Mouse (Mus musculus): Measurements from ENCODE around the gene Ncam2. TPM values are rescaled to one million over a fixed set of nuclear protein-coding genes. Genes with fewer than 3 reads are reported as not detected.
A peak's percentile ranks its signal among the peaks of the same experiment; 100 is the strongest.

The Ncam2 gene
- total RNA-seq (2021), result 10 to 100 TPM in 1 of 2 experiments, 1 to 10 TPM in 1; 7.4 to 12.7 TPM
- long read RNA-seq, experiment 1, result 0 reads
- long read RNA-seq, experiment 2, partial matches to known transcripts, result 2 of 4 reads
- long read RNA-seq, experiment 2, other reads (novel, unspliced or antisense), result 2 of 4 reads

- peak; percentile 13 to 28 for DNase-seq (ENCODE audit: low spot score in 2 of 2)
Observed at GRCm38 (mm10) chr16:81200201-81201071, at the start of gene Ncam2. TSS of gene Ncam2 (plus strand) at chr16:81200697.

DNA sequence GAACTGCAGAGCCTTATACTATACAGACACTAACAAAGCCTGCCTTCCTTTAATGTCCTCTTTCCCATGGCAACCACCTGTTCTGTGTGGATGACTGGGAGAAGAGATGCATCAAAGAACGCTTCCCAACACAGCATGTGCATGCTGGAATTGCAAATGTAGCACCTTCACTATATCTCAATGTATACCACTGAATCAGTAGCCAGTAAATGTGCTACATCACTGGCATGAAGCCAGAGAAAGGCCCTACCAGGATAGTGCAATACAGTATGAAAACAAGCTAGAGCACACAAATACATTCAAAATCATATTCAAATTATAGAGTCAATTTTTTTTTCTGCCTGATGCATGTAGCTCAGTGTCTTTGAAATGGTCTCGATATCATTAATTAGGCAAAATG, 29.7 kb upstream of the Ncam2 start:
- DNase-seq (ENCODE audit: low spot score in 2 of 2), result no peak

DNA sequence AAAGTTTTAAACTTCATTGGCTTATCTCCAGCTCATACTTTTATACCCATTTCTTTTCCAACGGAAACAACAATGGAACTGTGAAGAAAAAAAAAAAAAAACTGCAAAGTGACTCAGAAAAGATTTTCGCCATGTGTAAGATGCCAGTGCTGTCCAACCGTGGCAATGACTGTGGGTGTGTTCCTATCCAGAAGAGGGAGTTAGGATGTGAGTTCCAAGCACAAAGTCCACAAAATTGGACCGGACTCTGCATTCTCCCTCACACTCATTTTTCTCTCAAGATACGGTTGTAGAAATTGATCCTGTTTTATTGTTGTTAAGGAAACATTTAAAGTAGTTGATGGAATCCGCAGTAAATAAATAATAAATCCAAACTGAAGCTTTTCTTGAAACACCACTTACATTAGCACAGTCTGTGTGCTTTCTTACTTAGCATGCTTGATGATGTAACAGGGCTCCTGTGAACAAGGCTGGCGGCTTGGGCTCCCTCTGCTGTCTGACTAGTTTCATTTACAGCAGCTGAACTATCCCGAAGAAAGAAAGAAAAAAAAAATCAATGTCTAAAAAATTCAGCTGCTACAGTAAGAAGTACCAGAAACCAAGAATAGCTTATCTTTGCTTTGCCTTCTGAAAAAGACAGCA, 25.1 kb upstream of the Ncam2 start:
- DNase-seq (ENCODE audit: low spot score in 2 of 2), result no peak

GRCm38 (mm10) chr16:81179801-81180200, 20.7 kb upstream of the Ncam2 start:
- no peak for DNase-seq (ENCODE audit: low spot score in 2 of 2)

DNA sequence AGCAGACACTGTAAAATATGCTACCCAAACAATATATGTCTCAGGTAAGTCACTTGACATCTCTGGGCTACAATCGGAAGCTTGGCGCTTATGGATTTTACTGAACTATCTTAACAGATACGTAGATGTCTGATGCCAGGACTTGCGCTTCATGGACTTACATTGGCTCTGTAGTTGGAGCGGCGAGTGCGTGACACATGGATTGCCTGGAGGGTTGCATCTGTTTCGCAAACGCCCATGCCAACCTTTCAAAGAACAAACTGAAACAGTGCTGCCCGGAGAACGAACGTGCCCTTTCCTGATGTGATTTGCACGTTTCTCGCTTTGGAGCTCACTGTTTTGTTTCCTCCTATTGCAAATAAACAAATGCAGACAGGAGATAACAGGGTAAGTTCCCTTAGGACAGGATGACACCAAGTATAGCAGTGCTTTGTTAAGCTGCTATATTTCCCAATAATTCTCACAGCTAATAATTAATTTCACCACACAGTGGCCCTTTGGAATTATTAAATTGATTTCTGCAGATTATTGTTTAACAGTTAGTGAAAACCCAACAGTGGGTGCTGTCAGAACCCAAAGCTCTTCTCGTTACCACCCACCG, 12.8 kb upstream of the Ncam2 start:
- DNase-seq (ENCODE audit: low spot score in 2 of 2), result no peak

- DNase-seq (ENCODE audit: low spot score in 2 of 2), result no peak
Observed at GRCm38 (mm10) chr16:81191621-81192020, 8.9 kb upstream of the Ncam2 start.

DNA sequence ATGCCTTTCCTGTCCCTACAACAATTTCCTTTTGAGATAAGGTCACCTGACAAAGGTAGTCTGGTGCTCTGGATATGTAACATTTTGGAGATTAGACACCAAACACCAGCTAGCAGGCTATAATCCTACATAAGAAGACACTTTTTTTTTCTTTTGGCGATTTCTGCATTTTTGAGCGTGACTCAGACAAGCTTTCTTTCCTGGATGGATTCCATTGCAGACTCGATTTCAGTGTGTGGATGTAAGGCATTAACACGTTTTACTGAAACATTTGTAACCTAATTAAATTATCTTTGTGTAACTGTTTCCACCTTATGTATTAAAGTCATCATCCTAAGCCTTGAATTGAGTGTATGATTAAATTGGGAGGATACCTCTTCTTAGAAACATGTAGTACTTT, 7.9 kb upstream of the Ncam2 start:
- DNase-seq (ENCODE audit: low spot score in 2 of 2), result no peak

DNA sequence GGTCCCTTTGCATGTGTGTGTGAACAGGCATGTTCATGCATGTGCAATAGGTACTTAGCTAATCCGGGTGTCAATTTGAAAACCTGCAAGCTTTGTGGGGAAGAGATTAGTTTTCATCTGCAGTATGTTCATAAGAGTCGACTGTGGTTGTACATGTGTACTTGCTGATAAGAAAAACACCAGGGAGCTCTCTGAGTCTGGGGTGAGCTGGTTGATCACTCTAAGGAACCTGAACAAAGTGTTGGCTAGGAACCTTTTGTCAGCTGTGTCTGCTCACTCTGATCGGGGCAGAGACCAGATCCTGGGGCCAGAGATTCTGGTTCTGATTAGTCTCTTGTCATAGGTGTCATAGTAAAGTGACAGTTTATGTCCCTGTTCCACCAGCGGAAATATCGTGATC, 1.0 kb upstream of the Ncam2 start:
- no peak for DNase-seq (ENCODE audit: low spot score in 2 of 2)

DNA sequence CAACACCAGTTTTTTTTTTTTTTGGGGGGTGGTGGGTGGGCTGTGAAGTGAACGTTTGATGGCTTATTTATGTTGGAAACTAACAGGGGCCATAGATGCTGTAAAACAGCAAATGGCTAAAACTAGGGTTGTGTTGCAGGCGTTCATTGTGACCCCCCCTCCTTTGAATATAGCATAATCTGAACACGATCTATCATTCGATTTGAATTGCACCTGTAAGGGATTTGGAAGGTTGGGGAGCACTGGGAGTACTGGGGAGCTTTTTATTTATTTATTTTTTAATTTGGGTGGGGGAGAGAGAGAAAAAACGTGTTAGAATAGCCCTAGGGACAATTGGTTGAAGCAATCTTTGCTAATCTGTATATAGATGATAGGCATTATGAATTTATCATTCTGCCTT, 974 bp downstream of the Ncam2 start:
- DNase-seq (ENCODE audit: low spot score in 2 of 2), result no peak

- no peak for DNase-seq (ENCODE audit: low spot score in 2 of 2)
Observed at GRCm38 (mm10) chr16:81201992-81202391, 1.5 kb downstream of the Ncam2 start.

- no peak for DNase-seq (ENCODE audit: low spot score in 2 of 2)
Observed at GRCm38 (mm10) chr16:81202721-81203161, 2.2 kb downstream of the Ncam2 start.

DNA sequence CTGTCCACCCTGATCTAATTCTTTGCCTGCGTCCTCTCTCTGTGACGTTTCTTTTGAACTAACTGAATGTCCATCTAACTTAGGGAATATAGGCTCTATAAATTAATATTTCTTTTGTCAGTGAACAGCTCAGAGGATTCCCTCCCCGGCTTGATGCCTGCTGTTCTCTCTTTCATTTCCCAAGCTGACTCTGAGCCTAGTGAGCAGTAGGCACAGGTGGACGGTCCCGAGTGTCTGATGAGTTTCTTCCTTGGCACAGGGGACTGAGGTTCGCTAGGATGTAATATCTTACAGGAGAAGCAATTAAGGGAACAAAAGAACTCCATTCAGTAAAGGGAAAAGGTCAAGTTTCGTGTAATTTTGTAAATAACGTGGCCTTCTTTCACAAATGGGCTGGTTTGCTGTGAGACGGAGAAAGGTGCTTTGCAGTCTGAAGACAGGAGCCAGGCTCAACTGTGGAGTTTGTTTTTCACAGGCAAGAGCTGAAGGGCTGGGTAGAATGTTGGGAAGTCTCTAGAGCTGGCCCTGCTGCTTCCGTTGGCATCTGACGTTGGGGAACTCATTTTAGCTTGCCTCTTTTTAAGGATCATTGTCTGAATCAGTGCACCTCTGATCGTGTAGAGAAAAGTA, 4.0 kb downstream of the Ncam2 start:
- DNase-seq (ENCODE audit: low spot score in 2 of 2), result no peak

GRCm38 (mm10) chr16:81221176-81221575, 20.7 kb downstream of the Ncam2 start:
- DNase-seq (ENCODE audit: low spot score in 2 of 2), result no peak

DNA sequence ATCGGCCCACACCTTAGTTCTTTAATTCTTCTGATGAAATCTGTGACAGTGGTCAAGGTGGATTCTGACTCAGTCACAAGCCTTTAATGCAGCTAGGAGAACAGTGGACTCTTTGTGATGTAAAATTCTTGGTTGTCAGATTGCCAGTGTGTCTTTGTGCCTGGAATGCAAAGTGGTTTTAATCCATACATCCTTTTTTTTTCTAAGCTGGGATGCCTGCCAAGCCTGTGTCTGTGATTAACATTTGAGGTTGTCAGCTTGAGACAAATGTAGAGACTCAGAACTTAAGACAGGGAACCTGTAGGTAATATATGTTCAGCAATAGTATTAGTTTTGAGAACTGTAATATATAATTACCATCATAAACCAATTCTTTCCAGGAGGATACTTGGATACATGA, 23.3 kb downstream of the Ncam2 start:
- DNase-seq (ENCODE audit: low spot score in 2 of 2), result no peak

DNA sequence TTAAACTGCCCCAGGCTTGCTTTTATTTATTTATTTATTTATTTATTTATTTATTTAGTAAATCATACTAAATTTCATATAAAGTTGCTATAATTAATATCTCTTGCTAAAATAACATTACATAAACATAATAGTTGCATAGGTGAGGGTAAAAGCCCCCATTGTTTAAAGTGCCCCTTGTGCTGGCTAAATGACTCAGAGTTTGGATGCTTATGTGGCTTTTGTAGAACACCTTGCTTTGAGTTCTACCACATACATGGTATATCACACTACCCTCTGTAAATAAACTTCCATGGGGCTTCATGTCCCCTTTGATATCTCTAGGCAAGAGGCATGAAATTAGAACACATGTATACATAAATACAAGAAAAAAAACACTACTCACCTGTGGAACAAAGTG, 23.8 kb downstream of the Ncam2 start:
- no peak for DNase-seq (ENCODE audit: low spot score in 2 of 2)

DNA sequence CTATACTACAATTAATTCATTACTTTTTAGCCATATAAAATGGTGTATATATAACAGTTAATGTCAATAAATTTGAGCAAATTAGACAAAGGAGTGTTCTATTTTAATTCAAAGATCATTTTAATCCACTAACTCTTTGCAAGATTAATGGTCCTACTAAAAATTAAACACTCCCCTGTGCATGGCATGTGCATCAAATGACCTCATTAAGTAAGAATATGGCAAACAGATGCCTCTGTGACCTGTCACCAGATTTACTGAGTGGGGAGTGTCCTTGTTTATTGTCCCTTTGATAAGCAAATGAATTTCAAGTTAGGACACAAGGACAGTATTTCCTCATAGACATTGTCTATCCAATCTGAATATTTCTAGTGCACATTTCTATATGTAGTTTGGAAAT, 54.4 kb downstream of the Ncam2 start:
- DNase-seq (ENCODE audit: low spot score in 2 of 2), result no peak

- DNase-seq (ENCODE audit: low spot score in 2 of 2), result no peak
Observed at GRCm38 (mm10) chr16:81260429-81260828, 59.9 kb downstream of the Ncam2 start.

DNA sequence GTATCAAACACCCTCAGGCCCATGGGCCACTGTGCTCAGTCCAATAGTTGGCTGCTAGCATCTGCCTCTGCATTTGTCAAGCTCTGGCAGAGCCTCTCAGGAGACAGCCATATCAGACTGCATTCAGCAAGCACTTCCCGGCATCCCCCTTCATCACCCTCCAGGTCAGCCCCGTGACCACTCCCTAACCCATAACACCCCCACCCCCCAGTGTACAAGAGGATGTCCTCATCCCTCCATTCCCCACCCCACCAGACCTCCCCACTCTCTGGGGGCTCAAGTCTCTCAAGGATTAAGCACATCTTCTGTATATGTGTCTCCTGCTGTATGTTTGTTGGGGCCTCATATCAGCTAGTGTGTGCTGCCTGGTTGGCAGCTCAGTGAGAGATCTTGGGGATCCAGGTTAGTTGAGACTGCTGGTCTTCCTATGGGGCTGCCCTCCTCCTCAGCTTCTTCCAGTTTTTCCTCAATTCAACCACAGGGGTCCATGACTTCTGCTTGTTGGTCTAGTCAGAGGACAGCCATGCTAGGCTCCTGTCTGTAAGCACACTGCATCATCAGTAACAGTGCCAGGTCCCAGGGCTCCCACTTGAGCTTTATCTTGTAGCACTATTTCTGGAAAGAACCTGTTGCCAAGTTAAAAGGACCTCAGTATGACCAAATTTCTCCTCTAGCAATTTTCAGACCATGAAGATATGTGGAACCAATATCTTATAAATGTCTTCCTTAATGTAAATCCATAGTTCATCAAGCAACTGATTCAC, 73.3 kb downstream of the Ncam2 start:
- no peak for DNase-seq (ENCODE audit: low spot score in 2 of 2)

DNA sequence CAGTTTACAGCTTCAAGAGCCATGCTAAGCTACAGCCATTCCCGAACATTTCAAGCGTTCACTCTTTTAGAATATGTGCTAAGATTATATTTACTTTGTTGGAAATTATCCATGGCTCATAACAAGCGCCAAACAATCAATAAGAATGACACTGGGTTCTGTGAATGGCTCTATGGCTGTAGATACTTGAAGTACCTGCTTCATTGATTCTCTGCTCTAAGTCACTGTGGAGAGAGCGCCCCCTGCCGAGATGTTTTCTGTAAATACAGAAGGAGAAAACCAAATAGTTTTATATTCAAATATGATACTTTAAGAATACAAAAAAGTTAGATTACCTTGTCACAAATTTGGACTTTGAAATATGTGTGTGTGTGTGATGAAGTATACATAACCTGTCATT, 83.7 kb downstream of the Ncam2 start:
- no peak for DNase-seq (ENCODE audit: low spot score in 2 of 2)

All from adrenal gland, postnatal 4 days (tissue).